Mouse (Mus musculus) right cerebral cortex, postnatal 36 days (tissue): ENCODE data around the gene Gm7978.
"Not testable (repeated sequence)": the region's sequence is repeated elsewhere in the genome, so short reads cannot be mapped to it uniquely, and the experiment has no call there.

ENCODE experiments used
- DNase-seq, 2 experiments: peaks; one replicate each; pipeline ENCODE4 v3.0.0; 2022; ENCODE audit warnings: low spot score in 2 of 2, mixed read lengths in 1 of 2

Gene Gm7978

GRCm38 (mm10) chr5:95736073-95736472 lies at the start of gene Gm7978:
Gene Gm7978 (minus strand): TSS chr5:95736173.
- DNase-seq: not testable (repeated sequence)

GRCm38 (mm10) chr5:95775690-95776089 lies 39.7 kb upstream of the Gm7978 start, which contains the start of gene E330014E10Rik:
Gene E330014E10Rik (plus strand): TSS chr5:95775990.
- not testable (repeated sequence) for DNase-seq

GRCm38 (mm10) chr5:95741714-95742113 lies 5.7 kb upstream of the Gm7978 start, which contains the start of gene Gm7982:
Gene Gm7982 (plus strand): TSS chr5:95742014.
- DNase-seq: not testable (repeated sequence)
